10 mouse cellular contexts compared by ENCODE assay signal in the genomic region with DNA sequence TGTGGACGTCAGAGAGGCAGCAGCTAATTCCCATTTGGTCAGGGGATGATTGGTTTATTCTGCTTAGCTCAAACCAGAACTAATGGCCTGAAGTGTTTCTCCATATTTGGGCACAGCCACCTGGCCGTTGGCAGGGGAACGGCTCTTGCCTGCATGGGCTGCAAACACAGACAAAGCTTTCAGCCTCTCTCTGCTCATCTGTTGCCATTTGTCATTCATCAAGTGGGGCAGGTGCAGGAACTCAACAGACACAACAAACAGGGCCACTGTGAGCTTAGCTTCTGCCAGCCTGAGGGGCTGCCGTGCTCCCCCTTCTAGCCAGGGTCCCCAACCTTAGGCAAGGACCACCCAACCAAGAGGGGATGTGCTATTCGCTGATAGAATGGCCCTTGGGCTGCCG. TPM values are rescaled to one million over a fixed set of nuclear protein-coding genes. Genes with fewer than 3 reads are reported as not detected.
DNase-seq lines count a peak whose midpoint lies in the region; ATAC-seq lines count a peak whose summit lies in the region.
"Had no signal": no experiment of that assay in that cellular context is flagged by ENCODE, and none has a peak within 500 bp of the region (broad histone marks: within the 10 kb centered on the region; RNA-seq: fewer than 3 reads in every experiment).

No protein-coding gene starts in this region.

- no peaks in the 10 kb centered on the region for H3K36me3 ChIP-seq in forebrain, embryonic 16.5 days (ENCODE audit: control insufficient read depth, insufficient read depth)

- H3K27ac ChIP-seq in forebrain, embryonic 16.5 days (ENCODE audit: low read length), result no peak overlapping the region
- H3K27ac ChIP-seq: gastrocnemius, adult 2 months had no signal

- peaks cover 5% of the 10 kb centered on the region; the same call in 1 of the 2 replicates for H3K4me1 ChIP-seq in forebrain, embryonic 16.5 days (replicated peaks; ENCODE audit: control insufficient read depth, insufficient read depth, low read length)

- H3K4me3 ChIP-seq in forebrain, embryonic 16.5 days (replicated peaks; ENCODE audit: low read length), result no peak overlapping the region
- H3K4me3 ChIP-seq: gastrocnemius, adult 2 months had no signal

- H3K27me3 ChIP-seq in forebrain, embryonic 16.5 days (replicated peaks; ENCODE audit: control insufficient read depth, insufficient read depth, low read length), result no peaks in the 10 kb centered on the region

- no peak overlapping the region for H3K4me2 ChIP-seq in forebrain, embryonic 16.5 days (ENCODE audit: low read length)

- peak; percentile 33 for DNase-seq in cerebellum, adult 11-12 months
- no peak for DNase-seq in cerebellum, adult 11 months
- peak; percentile 91 for DNase-seq in MN1 (ENCODE audit: low spot score)
- peak; percentile 75 for DNase-seq in mesoderm, embryonic 11.5 days (ENCODE audit: low read depth, low spot score)
- DNase-seq in testis, postnatal 10 days (ENCODE audit: low spot score), result no peak
- no peak for DNase-seq in kidney, adult 8-10 months
- DNase-seq: gastrocnemius, adult 2 months had no signal

- H3K9me3 ChIP-seq in forebrain, embryonic 16.5 days (ENCODE audit: control insufficient read depth, low read length), result no peaks in the 10 kb centered on the region

- H3K9ac ChIP-seq in forebrain, embryonic 16.5 days (replicated peaks; ENCODE audit: low read depth, low read length), result no peak overlapping the region

- 47% methylated on average over 6 of the region's 6 CpGs for WGBS in forebrain, embryonic 16.5 days

- peak; percentile 55 for ATAC-seq in forebrain, embryonic 16.5 days
- ATAC-seq in megakaryocyte progenitor cell, adult 5-6 weeks (replicated peaks; ENCODE audit: poor library complexity), result no peak

RNA-seq across cellular contexts. Expression of a gene that starts 10.9 kb away (rescaled TPM):
- polyA plus RNA-seq in forebrain, embryonic 16.5 days (2015; fragmentation: Nextera tagmentation; extraction: Ambion mirVana), result 0.56 and 0.66 TPM in 2 replicates
- total RNA-seq in megakaryocyte progenitor cell, adult 5-6 weeks (2015), result not detected in 2 replicates
- total RNA-seq in megakaryocyte progenitor cell, adult 5-6 weeks (2017), result not detected in 2 replicates
- total RNA-seq: gastrocnemius, adult 2 months; left cerebral cortex, adult 18-20 months had no signal

RNA-seq across cellular contexts. Expression of a gene that starts 17.3 kb away (rescaled TPM):
- polyA plus RNA-seq in forebrain, embryonic 16.5 days (2015; fragmentation: Nextera tagmentation; extraction: Ambion mirVana), result not detected in 2 replicates
- total RNA-seq in megakaryocyte progenitor cell, adult 5-6 weeks (2015), result not detected in 2 replicates
- not detected in 2 replicates for total RNA-seq in megakaryocyte progenitor cell, adult 5-6 weeks (2017)
- total RNA-seq: gastrocnemius, adult 2 months; left cerebral cortex, adult 18-20 months had no signal

RNA-seq across cellular contexts. Expression of a gene that starts 60.0 kb away (rescaled TPM):
- polyA plus RNA-seq in forebrain, embryonic 16.5 days (2015; fragmentation: Nextera tagmentation; extraction: Ambion mirVana), result 1.0 and 1.6 TPM in 2 replicates
- total RNA-seq in megakaryocyte progenitor cell, adult 5-6 weeks (2015), result not detected in 2 replicates
- not detected in 2 replicates for total RNA-seq in megakaryocyte progenitor cell, adult 5-6 weeks (2017)
- total RNA-seq: gastrocnemius, adult 2 months had no signal

Comparison
In these comparisons a context has a peak if more than half of its experiments do, and no peak if none do; other contexts are left out.
1. DNase-seq: peak in cerebellum, adult 11-12 months (single experiment), MN1 (single experiment) and mesoderm, embryonic 11.5 days (single experiment); none in cerebellum, adult 11 months (single experiment), testis, postnatal 10 days (single experiment) and kidney, adult 8-10 months (0 of 2).